Mouse (Mus musculus) bone marrow, adult 2 months (tissue): ENCODE measurements around the gene Banp.

Experiments used
- CTCF ChIP-seq: fragments of 200-500 bp; IDR thresholded peaks from 2 replicates; pipeline ENCODE4 v1.5.1; 2011; ENCODE audit warnings: low read length, control low read depth; ENCODE audit not compliant: control insufficient read depth, insufficient read depth
- POLR2A ChIP-seq: fragments of 200-500 bp; IDR thresholded peaks from 2 replicates; pipeline ENCODE4 v1.6.1; 2011; ENCODE audit warnings: low read depth, mild to moderate bottlenecking, control low read depth, low read length, borderline replicate concordance; ENCODE audit not compliant: control insufficient read depth

GRCm38 (mm10) chr8:121932668-121933520 lies 16.7 kb upstream of the Banp start:
- TF ChIP-seq CTCF (no peak), POLR2A (no peak)
